Mouse (Mus musculus): Measurements from ENCODE around the gene Mdm4. TPM values are rescaled to one million over a fixed set of nuclear protein-coding genes. Genes with fewer than 3 reads are reported as not detected.
A peak's percentile ranks its signal among the peaks of the same experiment; 100 is the strongest.

Gene Mdm4
- polyA plus RNA-seq, 1 experiment from 2014 or later: 36.5 TPM

GRCm38 (mm10) chr1:133059592-133059991, 29.2 kb upstream of the Mdm4 start:
- Histone ChIP-seq H3K4me3 (ENCODE audit: low read depth, low read length) (no peak overlapping the region), H3K9ac (ENCODE audit: low read length) (no peak overlapping the region)
- ATAC-seq (ENCODE audit: low FRiP score): no peak

GRCm38 (mm10) chr1:133057345-133058034, 27.1 kb upstream of the Mdm4 start:
- WGBS: 77% methylated on average over 7 of the region's 7 CpGs
- Histone ChIP-seq H3K36me3 (ENCODE audit: control insufficient read depth, insufficient read depth, low read length) (no peaks in the 10 kb centered on the region), H3K27ac (ENCODE audit: low read depth, low read length) (no peak overlapping the region), H3K9me3 (ENCODE audit: control insufficient read depth, low read length) (no peaks in the 10 kb centered on the region), H3K4me2 (no peak overlapping the region), H3K4me1 (ENCODE audit: control insufficient read depth, insufficient read depth, low read length) (peaks cover 6% of the 10 kb centered on the region; the same call in 1 of the 2 replicates), H3K4me3 (ENCODE audit: low read depth, low read length) (no peak overlapping the region), H3K27me3 (ENCODE audit: control insufficient read depth, insufficient read depth, low read length) (no peaks in the 10 kb centered on the region), H3K9ac (ENCODE audit: low read length) (no peak overlapping the region)
- no peak for ATAC-seq (ENCODE audit: low FRiP score)
- no peak for DNase-seq (ENCODE audit: low spot score, missing footprints)

More at GRCm38 (mm10) chr1:133059592-133059991, 29.2 kb upstream of the Mdm4 start:
- peaks cover 5% of the 10 kb centered on the region; the same call in 1 of the 2 replicates for H3K36me3 ChIP-seq (ENCODE audit: control insufficient read depth, insufficient read depth, low read length)
- H3K27ac ChIP-seq (ENCODE audit: low read depth, low read length): no peak overlapping the region
- H3K9me3 ChIP-seq (ENCODE audit: control insufficient read depth, low read length): no peaks in the 10 kb centered on the region
- no peak for DNase-seq (ENCODE audit: low spot score, missing footprints)
- 45% methylated on average over 2 of the region's 2 CpGs for WGBS
- H3K27me3 ChIP-seq (ENCODE audit: control insufficient read depth, insufficient read depth, low read length): no peaks in the 10 kb centered on the region
- no peaks in the 10 kb centered on the region for H3K4me1 ChIP-seq (ENCODE audit: control insufficient read depth, insufficient read depth, low read length)
- no peak overlapping the region for H3K4me2 ChIP-seq

GRCm38 (mm10) chr1:133054326-133054725, 24.0 kb upstream of the Mdm4 start:
- no peaks in the 10 kb centered on the region for H3K36me3 ChIP-seq (ENCODE audit: control insufficient read depth, insufficient read depth, low read length)
- H3K4me2 ChIP-seq: no peak overlapping the region
- H3K4me3 ChIP-seq (ENCODE audit: low read depth, low read length): no peak overlapping the region
- H3K4me1 ChIP-seq (ENCODE audit: control insufficient read depth, insufficient read depth, low read length): peaks cover 20% of the 10 kb centered on the region
- DNase-seq (ENCODE audit: low spot score, missing footprints) (no peak), ATAC-seq (ENCODE audit: low FRiP score) (no peak)
- no peak overlapping the region for H3K9ac ChIP-seq (ENCODE audit: low read length)
- no peaks in the 10 kb centered on the region for H3K9me3 ChIP-seq (ENCODE audit: control insufficient read depth, low read length)
- WGBS: 77% methylated on average over 8 of the region's 8 CpGs
- H3K27me3 ChIP-seq (ENCODE audit: control insufficient read depth, insufficient read depth, low read length): no peaks in the 10 kb centered on the region
- H3K27ac ChIP-seq (ENCODE audit: low read depth, low read length): no peak overlapping the region

- peaks cover 31% of the 10 kb centered on the region for H3K4me1 ChIP-seq (ENCODE audit: control insufficient read depth, insufficient read depth, low read length)
- no peaks in the 10 kb centered on the region for H3K27me3 ChIP-seq (ENCODE audit: control insufficient read depth, insufficient read depth, low read length)
- no peak overlapping the region for H3K27ac ChIP-seq (ENCODE audit: low read depth, low read length)
Observed at GRCm38 (mm10) chr1:133053034-133053433, 22.7 kb upstream of the Mdm4 start.

GRCm38 (mm10) chr1:133051829-133052228, 21.5 kb upstream of the Mdm4 start:
- Histone ChIP-seq H3K4me3 (ENCODE audit: low read depth, low read length) (no peak overlapping the region), H3K9me3 (ENCODE audit: control insufficient read depth, low read length) (no peaks in the 10 kb centered on the region), H3K4me1 (ENCODE audit: control insufficient read depth, insufficient read depth, low read length) (peaks cover 43% of the 10 kb centered on the region), H3K36me3 (ENCODE audit: control insufficient read depth, insufficient read depth, low read length) (no peaks in the 10 kb centered on the region), H3K27ac (ENCODE audit: low read depth, low read length) (no peak overlapping the region), H3K9ac (ENCODE audit: low read length) (no peak overlapping the region), H3K27me3 (ENCODE audit: control insufficient read depth, insufficient read depth, low read length) (no peaks in the 10 kb centered on the region), H3K4me2 (no peak overlapping the region)
- DNase-seq (ENCODE audit: low spot score, missing footprints) (no peak), ATAC-seq (ENCODE audit: low FRiP score) (no peak)
- 93% methylated on average over 2 of the region's 2 CpGs for WGBS

More at GRCm38 (mm10) chr1:133053034-133053433, 22.7 kb upstream of the Mdm4 start:
- Histone ChIP-seq H3K9me3 (ENCODE audit: control insufficient read depth, low read length) (no peaks in the 10 kb centered on the region), H3K9ac (ENCODE audit: low read length) (no peak overlapping the region), H3K36me3 (ENCODE audit: control insufficient read depth, insufficient read depth, low read length) (no peaks in the 10 kb centered on the region), H3K4me2 (no peak overlapping the region), H3K4me3 (ENCODE audit: low read depth, low read length) (no peak overlapping the region)
- 74% methylated on average over 5 of the region's 5 CpGs for WGBS
- ATAC-seq (ENCODE audit: low FRiP score): no peak; the same call in 1 of the 2 replicates
- DNase-seq (ENCODE audit: low spot score, missing footprints): no peak

- Histone ChIP-seq H3K36me3 (ENCODE audit: control insufficient read depth, insufficient read depth, low read length) (no peaks in the 10 kb centered on the region), H3K4me2 (0 out of 2 replicates have a peak overlapping the region, but pooled peaks have one; percentile 11), H3K27me3 (ENCODE audit: control insufficient read depth, insufficient read depth, low read length) (no peaks in the 10 kb centered on the region), H3K4me1 (ENCODE audit: control insufficient read depth, insufficient read depth, low read length) (peaks cover 51% of the 10 kb centered on the region), H3K9ac (ENCODE audit: low read length) (no peak overlapping the region), H3K27ac (ENCODE audit: low read depth, low read length) (no peak overlapping the region), H3K9me3 (ENCODE audit: control insufficient read depth, low read length) (no peaks in the 10 kb centered on the region), H3K4me3 (ENCODE audit: low read depth, low read length) (no peak overlapping the region)
- no peak for ATAC-seq (ENCODE audit: low FRiP score)
- no peak for DNase-seq (ENCODE audit: low spot score, missing footprints)
- 25% methylated on average over 11 of the region's 11 CpGs for WGBS
Observed at GRCm38 (mm10) chr1:133050001-133050431, 19.7 kb upstream of the Mdm4 start.

GRCm38 (mm10) chr1:133048690-133049089, 18.3 kb upstream of the Mdm4 start:
- Histone ChIP-seq H3K27ac (ENCODE audit: low read depth, low read length) (no peak overlapping the region), H3K4me3 (ENCODE audit: low read depth, low read length) (0 out of 2 replicates have a peak overlapping the region, but pooled peaks have one; percentile 9), H3K27me3 (ENCODE audit: control insufficient read depth, insufficient read depth, low read length) (0 out of 2 replicates have a peak, but pooled peaks cover 2% of the 10 kb centered on the region), H3K4me1 (ENCODE audit: control insufficient read depth, insufficient read depth, low read length) (peaks cover 54% of the 10 kb centered on the region), H3K36me3 (ENCODE audit: control insufficient read depth, insufficient read depth, low read length) (no peaks in the 10 kb centered on the region), H3K4me2 (peak overlapping the region; percentile 32), H3K9ac (ENCODE audit: low read length) (peak overlapping the region; percentile 35; the same call in 1 of the 2 replicates), H3K9me3 (ENCODE audit: control insufficient read depth, low read length) (no peaks in the 10 kb centered on the region)
- WGBS: 22% methylated on average over 2 of the region's 2 CpGs
- DNase-seq (ENCODE audit: low spot score, missing footprints) (no peak), ATAC-seq (ENCODE audit: low FRiP score) (no peak)

GRCm38 (mm10) chr1:133047575-133047974, 17.2 kb upstream of the Mdm4 start:
- DNase-seq (ENCODE audit: low spot score, missing footprints): no peak
- Histone ChIP-seq H3K4me1 (ENCODE audit: control insufficient read depth, insufficient read depth, low read length) (peaks cover 49% of the 10 kb centered on the region), H3K27me3 (ENCODE audit: control insufficient read depth, insufficient read depth, low read length) (0 out of 2 replicates have a peak, but pooled peaks cover 2% of the 10 kb centered on the region), H3K4me3 (ENCODE audit: low read depth, low read length) (peak overlapping the region; percentile 95), H3K4me2 (peak overlapping the region; percentile 81), H3K36me3 (ENCODE audit: control insufficient read depth, insufficient read depth, low read length) (no peaks in the 10 kb centered on the region), H3K9ac (ENCODE audit: low read length) (peak overlapping the region; percentile 99), H3K27ac (ENCODE audit: low read depth, low read length) (no peak overlapping the region), H3K9me3 (ENCODE audit: control insufficient read depth, low read length) (no peaks in the 10 kb centered on the region)
- WGBS: 41% methylated on average over 8 of the region's 8 CpGs
- no peak for ATAC-seq (ENCODE audit: low FRiP score)

GRCm38 (mm10) chr1:133046441-133046931, 16.1 kb upstream of the Mdm4 start:
- Histone ChIP-seq H3K4me3 (ENCODE audit: low read depth, low read length) (peak overlapping the region; percentile 95), H3K9me3 (ENCODE audit: control insufficient read depth, low read length) (no peaks in the 10 kb centered on the region), H3K27ac (ENCODE audit: low read depth, low read length) (peak overlapping the region; percentile 95), H3K4me1 (ENCODE audit: control insufficient read depth, insufficient read depth, low read length) (peaks cover 43% of the 10 kb centered on the region), H3K4me2 (peak overlapping the region; percentile 81), H3K36me3 (ENCODE audit: control insufficient read depth, insufficient read depth, low read length) (no peaks in the 10 kb centered on the region), H3K9ac (ENCODE audit: low read length) (peak overlapping the region; percentile 99), H3K27me3 (ENCODE audit: control insufficient read depth, insufficient read depth, low read length) (0 out of 2 replicates have a peak, but pooled peaks cover 2% of the 10 kb centered on the region)
- WGBS: under 1% methylated on average over 34 of the region's 40 CpGs
- ATAC-seq (ENCODE audit: low FRiP score) (peak; percentile 73), DNase-seq (ENCODE audit: low spot score, missing footprints) (no peak)
